Mouse (Mus musculus) ES-E14 (cell line): Measurements from ENCODE around the gene P3h3.

Source experiments
- CHD2 ChIP-seq: IDR thresholded peaks from 2 replicates; pipeline ENCODE4 v1.6.1; 2014; ENCODE audit warnings: mild to moderate bottlenecking, low read depth, low read length, inconsistent platforms
- MAFK ChIP-seq: IDR thresholded peaks from 2 replicates; pipeline ENCODE4 v1.6.1; 2014; ENCODE audit warnings: mild to moderate bottlenecking, low read depth, low read length, inconsistent platforms; ENCODE audit not compliant: insufficient read depth

DNA sequence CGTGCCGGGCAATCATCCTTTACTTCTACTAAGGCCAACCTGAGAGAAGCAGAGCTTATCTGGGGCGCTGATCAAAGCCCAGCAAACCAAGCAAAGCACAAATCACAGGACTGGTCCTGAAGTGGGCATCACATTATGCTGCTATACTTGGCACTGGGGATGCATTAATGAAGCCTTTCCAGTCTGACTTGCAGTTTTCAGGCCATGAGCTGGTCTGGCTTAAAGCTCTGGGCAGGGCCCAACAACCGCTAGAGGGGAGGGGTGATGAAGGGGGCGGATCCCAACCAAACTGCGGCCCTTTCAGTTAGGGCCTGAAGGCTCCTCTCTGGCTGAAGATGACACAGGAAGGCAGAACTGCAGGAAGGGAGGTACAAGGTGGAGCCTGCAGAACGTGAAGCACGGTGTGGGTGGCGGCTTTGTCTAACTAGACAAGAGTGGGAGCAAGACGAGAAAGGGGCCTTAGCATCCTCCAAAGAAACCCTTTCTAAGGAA lies 29.4 kb downstream of the P3h3 start:
- TF ChIP-seq CHD2 (no peak), MAFK (no peak)
